Mouse (Mus musculus): Measurements from ENCODE around the gene Ndufaf8.

GRCm38 (mm10) chr11:120069261-120069660 lies 29.5 kb upstream of the Ndufaf8 start:
- TF ChIP-seq CTCF (IDR thresholded peaks at IDR 0.05; ENCODE audit: low read depth) (no peak), EP300 (IDR thresholded peaks at IDR 0.05; ENCODE audit: low read depth) (no peak)
